Mouse (Mus musculus): ENCODE measurements around the gene Bax. TPM values are rescaled to one million over a fixed set of nuclear protein-coding genes. Genes with fewer than 3 reads are reported as not detected.

Gene Bax
- polyA plus RNA-seq, 1 experiment from 2014 or later, result 124 TPM

GRCm38 (mm10) chr7:45413864-45414739 lies 52.6 kb downstream of the Bax start:
- Histone ChIP-seq H3K9ac (peak overlapping the region; percentile 77), H3K4me1 (peaks cover 44% of the 10 kb centered on the region), H3K27ac (replicated peaks) (peak overlapping the region; percentile 71), H3K36me3 (no peaks in the 10 kb centered on the region), H3K4me3 (peak overlapping the region; percentile 61), H3K9me3 (no peaks in the 10 kb centered on the region), H3K4me2 (peak overlapping the region; percentile 91), H3K27me3 (replicated peaks) (peaks cover 98% of the 10 kb centered on the region)
- WGBS, result 2% methylated on average over 27 of the region's 27 CpGs
- peak; percentile 31; the same call in 1 of the 2 replicates for ATAC-seq (ENCODE audit: extremely low read depth, insufficient number of reproducible peaks, low FRiP score, low TSS enrichment)

GRCm38 (mm10) chr7:45413113-45413863 lies 53.4 kb downstream of the Bax start, which contains the start of gene Ntf5:
Gene Ntf5, plus strand, starts transcription at chr7:45413695.
- H3K9ac ChIP-seq, result peak within 1 kb of the TSS; percentile 77

GRCm38 (mm10) chr7:45412421-45412820 lies 54.3 kb downstream of the Bax start:
- H3K27me3 ChIP-seq (replicated peaks), result peaks cover 98% of the 10 kb centered on the region
- H3K9me3 ChIP-seq, result no peaks in the 10 kb centered on the region
- no peak overlapping the region for H3K9ac ChIP-seq
- no peak overlapping the region for H3K27ac ChIP-seq (replicated peaks)
- WGBS, result 56% methylated on average over 2 of the region's 2 CpGs
- no peaks in the 10 kb centered on the region for H3K36me3 ChIP-seq
- H3K4me2 ChIP-seq, result no peak overlapping the region
- H3K4me3 ChIP-seq, result no peak overlapping the region
- peaks cover 37% of the 10 kb centered on the region for H3K4me1 ChIP-seq
- no peak for ATAC-seq (ENCODE audit: extremely low read depth, insufficient number of reproducible peaks, low FRiP score, low TSS enrichment)

More at GRCm38 (mm10) chr7:45413113-45413863, 53.4 kb downstream of the Bax start, which contains the start of gene Ntf5:
- peaks cover 98% of the 10 kb centered on the region for H3K27me3 ChIP-seq (replicated peaks)
- ATAC-seq (ENCODE audit: extremely low read depth, insufficient number of reproducible peaks, low FRiP score, low TSS enrichment), result peak; percentile 29; the same call in 1 of the 2 replicates
- WGBS, result under 1% methylated on average over 37 of the region's 45 CpGs
- peak within 1 kb of the TSS; percentile 71 for H3K27ac ChIP-seq (replicated peaks)
- H3K9me3 ChIP-seq, result no peaks in the 10 kb centered on the region
- peaks cover 43% of the 10 kb centered on the region for H3K4me1 ChIP-seq
- peak within 1 kb of the TSS; percentile 61 for H3K4me3 ChIP-seq
- no peaks in the 10 kb centered on the region for H3K36me3 ChIP-seq
- peak within 1 kb of the TSS; percentile 91 for H3K4me2 ChIP-seq

Small RNA genes within 50 kb of the gene (microRNA-seq; reads per million reads assigned to microRNA genes)
- not detected for gene Gm22133

Other genes with a start within 250 kb of the Bax start
- gene Cd37, start 227.8 kb downstream of the Bax start, polyA plus RNA-seq (2015; fragmentation: Nextera tagmentation; extraction: Ambion mirVana), result 1.7 and 2.4 TPM in 2 replicates
- 0.27 and 0.41 TPM in 2 replicates for gene Slc6a16, start 225.8 kb downstream of the Bax start, polyA plus RNA-seq (2015; fragmentation: Nextera tagmentation; extraction: Ambion mirVana)
- not detected in 2 replicates for gene Slc6a21, start 189.4 kb downstream of the Bax start, polyA plus RNA-seq (2015; fragmentation: Nextera tagmentation; extraction: Ambion mirVana)
- 12.7 and 13.5 TPM in 2 replicates for gene Trpm4, start 133.1 kb downstream of the Bax start, polyA plus RNA-seq (2015; fragmentation: Nextera tagmentation; extraction: Ambion mirVana)
- gene Hrc, start 131.6 kb downstream of the Bax start, polyA plus RNA-seq (2015; fragmentation: Nextera tagmentation; extraction: Ambion mirVana), result 24.2 and 27.7 TPM in 2 replicates
- 2.3 and 2.9 TPM in 2 replicates for gene Ppfia3, start 99.9 kb downstream of the Bax start, polyA plus RNA-seq (2015; fragmentation: Nextera tagmentation; extraction: Ambion mirVana)
- gene Lin7b, start 96.3 kb downstream of the Bax start, polyA plus RNA-seq (2015; fragmentation: Nextera tagmentation; extraction: Ambion mirVana), result 1.0 and 1.2 TPM in 2 replicates
- gene Snrnp70, start 71.2 kb downstream of the Bax start, polyA plus RNA-seq (2015; fragmentation: Nextera tagmentation; extraction: Ambion mirVana), result 136 and 140 TPM in 2 replicates
- 0.32 and 0.50 TPM in 2 replicates for gene Kcna7, start 61.2 kb downstream of the Bax start, polyA plus RNA-seq (2015; fragmentation: Nextera tagmentation; extraction: Ambion mirVana)
- gene Ntf5, start 53.2 kb downstream of the Bax start, polyA plus RNA-seq (2015; fragmentation: Nextera tagmentation; extraction: Ambion mirVana), result 1.6 and 1.8 TPM in 2 replicates
- gene Lhb, start 46.1 kb downstream of the Bax start, polyA plus RNA-seq (2015; fragmentation: Nextera tagmentation; extraction: Ambion mirVana), result not detected in 2 replicates
- 91.8 and 95.3 TPM in 2 replicates for gene Gys1, start 32.1 kb downstream of the Bax start, polyA plus RNA-seq (2015; fragmentation: Nextera tagmentation; extraction: Ambion mirVana)
- gene Ruvbl2, start 28.8 kb downstream of the Bax start, polyA plus RNA-seq (2015; fragmentation: Nextera tagmentation; extraction: Ambion mirVana), result 80.6 and 85.6 TPM in 2 replicates
- gene Ftl1, start 7.0 kb downstream of the Bax start, polyA plus RNA-seq (2015; fragmentation: Nextera tagmentation; extraction: Ambion mirVana), result 5,089 and 5,516 TPM in 2 replicates
- 0.74 and 1.0 TPM in 2 replicates for gene Tulp2, start 15.0 kb upstream of the Bax start, polyA plus RNA-seq (2015; fragmentation: Nextera tagmentation; extraction: Ambion mirVana)
- gene Gm45808, start 19.9 kb upstream of the Bax start, polyA plus RNA-seq (2015; fragmentation: Nextera tagmentation; extraction: Ambion mirVana), result not detected in 2 replicates
- gene Dhdh, start 21.9 kb upstream of the Bax start, polyA plus RNA-seq (2015; fragmentation: Nextera tagmentation; extraction: Ambion mirVana), result 3.9 TPM in 2 replicates
- gene Nucb1, start 43.5 kb upstream of the Bax start, polyA plus RNA-seq (2015; fragmentation: Nextera tagmentation; extraction: Ambion mirVana), result 175 and 177 TPM in 2 replicates
- gene Ppp1r15a, start 59.4 kb upstream of the Bax start, polyA plus RNA-seq (2015; fragmentation: Nextera tagmentation; extraction: Ambion mirVana), result 38.5 and 49.6 TPM in 2 replicates
- gene Plekha4, start 59.4 kb upstream of the Bax start, polyA plus RNA-seq (2015; fragmentation: Nextera tagmentation; extraction: Ambion mirVana), result 1.1 and 1.2 TPM in 2 replicates
- 0.43 and 0.52 TPM in 2 replicates for gene Hsd17b14, start 88.0 kb upstream of the Bax start, polyA plus RNA-seq (2015; fragmentation: Nextera tagmentation; extraction: Ambion mirVana)
- 65.4 and 66.3 TPM in 2 replicates for gene Bcat2, start 103.3 kb upstream of the Bax start, polyA plus RNA-seq (2015; fragmentation: Nextera tagmentation; extraction: Ambion mirVana)
- not detected in 2 replicates for gene Fgf21, start 148.6 kb upstream of the Bax start, polyA plus RNA-seq (2015; fragmentation: Nextera tagmentation; extraction: Ambion mirVana)
- gene Fut1, start 150.4 kb upstream of the Bax start, polyA plus RNA-seq (2015; fragmentation: Nextera tagmentation; extraction: Ambion mirVana), result not detected in 2 replicates
- 0.11 and 0.19 TPM in 2 replicates for gene Izumo1, start 154.9 kb upstream of the Bax start, polyA plus RNA-seq (2015; fragmentation: Nextera tagmentation; extraction: Ambion mirVana)
- 17.1 and 18.9 TPM in 2 replicates for gene Rasip1, start 160.6 kb upstream of the Bax start, polyA plus RNA-seq (2015; fragmentation: Nextera tagmentation; extraction: Ambion mirVana)
- gene Mamstr, start 173.1 kb upstream of the Bax start, polyA plus RNA-seq (2015; fragmentation: Nextera tagmentation; extraction: Ambion mirVana), result 3.3 and 5.0 TPM in 2 replicates
- gene Fut2, start 199.5 kb upstream of the Bax start, polyA plus RNA-seq (2015; fragmentation: Nextera tagmentation; extraction: Ambion mirVana), result 0.86 and 1.1 TPM in 2 replicates
- 0.11 TPM in 1 of 2 replicates, not detected in the other for gene Ntn5, start 217.1 kb upstream of the Bax start, polyA plus RNA-seq (2015; fragmentation: Nextera tagmentation; extraction: Ambion mirVana)
- gene Sec1, start 227.5 kb upstream of the Bax start, polyA plus RNA-seq (2015; fragmentation: Nextera tagmentation; extraction: Ambion mirVana), result 0.29 and 0.47 TPM in 2 replicates
- gene Car11, start 232.9 kb upstream of the Bax start, polyA plus RNA-seq (2015; fragmentation: Nextera tagmentation; extraction: Ambion mirVana), result 5.4 and 6.0 TPM in 2 replicates
- gene Dbp, start 238.2 kb upstream of the Bax start, polyA plus RNA-seq (2015; fragmentation: Nextera tagmentation; extraction: Ambion mirVana), result 2.2 and 3.5 TPM in 2 replicates
- gene Rpl18, start 248.6 kb upstream of the Bax start, polyA plus RNA-seq (2015; fragmentation: Nextera tagmentation; extraction: Ambion mirVana), result 630 and 695 TPM in 2 replicates

Data from heart, embryonic 13.5 days (tissue).